ENCODE assay signal across 13 mouse cellular contexts in genomic region chr10:94789205-94789604, GRCm38 (mm10).
DNase-seq lines count a peak whose midpoint lies in the region; ATAC-seq and TF ChIP-seq lines count a peak whose summit lies in the region.
"Had no signal": no experiment of that assay in that cellular context is flagged by ENCODE, and none has a peak within 500 bp of the region (broad histone marks: within the 10 kb centered on the region; RNA-seq: fewer than 3 reads in every experiment).

No protein-coding gene starts in this region.

- no peak for TF ChIP-seq POLR2A in liver, adult 2 months (IDR thresholded peaks at IDR 0.05; ENCODE audit: extremely low read depth, insufficient read depth, low read length)

- peak; percentile 19 for DNase-seq in liver, adult 2 months (ENCODE audit: extremely low read depth, low read depth, low spot score)
- peak; percentile 70 to 78 for DNase-seq in heart, adult 18-20 months
- peak; percentile 83 for DNase-seq in heart, postnatal 4 days
- DNase-seq in lung, postnatal 4 days = peak; percentile 66 to 68
- no peak for DNase-seq in gastrocnemius, postnatal 25 days
- DNase-seq in forebrain, embryonic 11.5 days (ENCODE audit: low spot score) = no peak
- DNase-seq in cerebellum, adult 11-12 months = no peak
- DNase-seq: cerebellum, adult 18-20 months; gastrocnemius, postnatal 14 days; thymus, adult 18-20 months had no signal

- 23% methylated on average over 3 of the region's 3 CpGs for WGBS in liver, adult 2 months
- WGBS in liver, embryonic 12.5 days (ENCODE audit: insufficient replicate concordance) = 75% methylated on average over 3 of the region's 3 CpGs
- WGBS in forebrain, embryonic 11.5 days = 81% methylated on average over 3 of the region's 3 CpGs

- peaks cover 2% of the 10 kb centered on the region; the same call in 1 of the 2 replicates for H3K36me3 ChIP-seq in liver, adult 2 months (ENCODE audit: control insufficient read depth, insufficient read depth, low read length)
- H3K36me3 ChIP-seq in liver, embryonic 12.5 days = peaks cover 46% of the 10 kb centered on the region
- H3K36me3 ChIP-seq in forebrain, embryonic 11.5 days (ENCODE audit: control insufficient read depth, insufficient read depth, low read length) = no peaks in the 10 kb centered on the region

- no peaks in the 10 kb centered on the region for H3K79me2 ChIP-seq in liver, adult 2 months (ENCODE audit: control insufficient read depth, insufficient read depth, low read length)

- H3K9ac ChIP-seq in liver, adult 2 months (ENCODE audit: low read depth, low read length) = no peak overlapping the region
- H3K9ac ChIP-seq in liver, embryonic 12.5 days = no peak overlapping the region
- H3K9ac ChIP-seq in forebrain, embryonic 11.5 days (ENCODE audit: low read length) = no peak overlapping the region
- H3K9ac ChIP-seq: neural tube, embryonic 13.5 days had no signal

- no peaks in the 10 kb centered on the region; the same call in 1 of the 2 replicates for H3K4me1 ChIP-seq in liver, adult 2 months (ENCODE audit: control insufficient read depth, insufficient read depth, low read length)
- H3K4me1 ChIP-seq in liver, embryonic 12.5 days = 0 out of 2 replicates have a peak, but pooled peaks cover 3% of the 10 kb centered on the region
- H3K4me1 ChIP-seq in forebrain, embryonic 11.5 days (replicated peaks; ENCODE audit: control insufficient read depth, insufficient read depth, low read length) = no peaks in the 10 kb centered on the region
- H3K4me1 ChIP-seq: neural tube, embryonic 13.5 days had no signal

- H3K27me3 ChIP-seq in liver, adult 2 months (ENCODE audit: control insufficient read depth, insufficient read depth, low read length) = no peaks in the 10 kb centered on the region
- H3K27me3 ChIP-seq in liver, embryonic 12.5 days (replicated peaks) = no peaks in the 10 kb centered on the region
- no peaks in the 10 kb centered on the region for H3K27me3 ChIP-seq in forebrain, embryonic 11.5 days (ENCODE audit: control insufficient read depth, insufficient read depth, low read length)
- H3K27me3 ChIP-seq: CH12.LX; neural tube, embryonic 13.5 days had no signal

- H3K4me3 ChIP-seq in liver, adult 2 months (ENCODE audit: insufficient read depth, low read depth, low read length) = no peak overlapping the region
- H3K4me3 ChIP-seq in liver, embryonic 12.5 days = no peak overlapping the region
- no peak overlapping the region for H3K4me3 ChIP-seq in forebrain, embryonic 11.5 days (ENCODE audit: low read depth, low read length)
- H3K4me3 ChIP-seq: neural tube, embryonic 13.5 days had no signal

- no peak for TF ChIP-seq CTCF in liver, adult 2 months (IDR thresholded peaks at IDR 0.05; ENCODE audit: low read depth, low read length)

- H3K4me2 ChIP-seq in liver, embryonic 12.5 days = no peak overlapping the region
- no peak overlapping the region for H3K4me2 ChIP-seq in forebrain, embryonic 11.5 days (ENCODE audit: low read depth, low read length, severe bottlenecking)
- H3K4me2 ChIP-seq: neural tube, embryonic 13.5 days had no signal

- no peak for ATAC-seq in liver, embryonic 12.5 days
- ATAC-seq in forebrain, embryonic 11.5 days (replicated peaks; ENCODE audit: low FRiP score) = no peak

- no peak overlapping the region for H3K27ac ChIP-seq in liver, adult 2 months (replicated peaks; ENCODE audit: insufficient read depth, low read depth, low read length)
- H3K27ac ChIP-seq in liver, embryonic 12.5 days = no peak overlapping the region
- H3K27ac ChIP-seq in forebrain, embryonic 11.5 days (ENCODE audit: low read depth, low read length) = no peak overlapping the region
- H3K27ac ChIP-seq: neural tube, embryonic 13.5 days had no signal

- H3K9me3 ChIP-seq in liver, embryonic 12.5 days (replicated peaks) = no peaks in the 10 kb centered on the region
- H3K9me3 ChIP-seq in forebrain, embryonic 11.5 days (ENCODE audit: control insufficient read depth, low read length) = no peaks in the 10 kb centered on the region
- H3K9me3 ChIP-seq: neural tube, embryonic 13.5 days had no signal

Comparison
In these comparisons a context has a peak if more than half of its experiments do, and no peak if none do; other contexts are left out.
1. DNase-seq: peak in liver, adult 2 months (single experiment), heart, adult 18-20 months (2 of 2), heart, postnatal 4 days (single experiment) and lung, postnatal 4 days (2 of 2); none in gastrocnemius, postnatal 25 days (single experiment), forebrain, embryonic 11.5 days (single experiment) and cerebellum, adult 11-12 months (single experiment).